Mouse (Mus musculus) spleen, postnatal 10 days (tissue): ENCODE data around the gene Scnm1.
"Not testable (repeated sequence)": the region's sequence is repeated elsewhere in the genome, so short reads cannot be mapped to it uniquely, and the experiment has no call there.

Experiments used
- DNase-seq, 2 experiments: peaks; one replicate each; pipeline ENCODE4 v3.0.0; 2021 to 2022; ENCODE audit warnings: low spot score in 2 of 2

Gene Scnm1

DNA sequence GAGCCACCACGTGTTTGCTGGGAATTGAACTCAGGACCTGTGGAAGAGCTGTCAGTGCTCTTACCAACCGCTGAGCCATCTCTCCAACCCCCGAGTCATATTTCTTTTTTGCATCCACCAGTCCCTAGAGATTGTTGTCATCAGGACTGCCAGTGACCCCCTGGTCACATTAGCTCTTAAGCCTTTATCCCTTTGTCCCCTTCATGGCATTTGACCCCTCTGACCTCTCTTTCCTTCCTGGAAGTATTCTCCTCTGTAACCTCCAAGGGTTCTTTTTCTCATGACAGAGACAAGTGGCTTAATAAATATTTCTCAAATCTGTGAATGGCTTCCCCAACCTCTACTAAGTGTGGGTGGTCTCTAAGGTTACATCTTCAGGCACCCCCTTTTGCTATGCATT, 14.1 kb upstream of the Scnm1 start:
- DNase-seq = no peak

DNA sequence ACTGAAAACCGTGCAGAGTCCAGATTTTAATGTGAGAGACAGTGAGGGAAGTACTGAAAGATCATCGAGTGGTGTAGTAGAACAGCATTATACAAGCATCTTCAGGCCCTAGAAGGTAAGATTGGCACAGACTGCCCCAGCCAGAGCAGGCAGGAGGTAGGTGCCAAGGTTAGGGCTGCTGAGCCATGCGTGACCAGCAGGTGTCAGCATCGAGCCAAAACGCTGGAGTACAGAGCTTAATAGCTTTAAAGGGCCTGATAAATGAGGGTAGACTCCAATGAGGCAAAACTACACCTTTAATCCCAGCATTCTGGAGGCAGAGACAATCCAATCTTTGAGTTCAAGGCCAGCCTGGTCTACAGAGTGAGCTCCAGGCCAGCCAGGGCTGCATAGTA, 8.8 kb upstream of the Scnm1 start:
- peak; percentile 86 to 93 for DNase-seq

DNA sequence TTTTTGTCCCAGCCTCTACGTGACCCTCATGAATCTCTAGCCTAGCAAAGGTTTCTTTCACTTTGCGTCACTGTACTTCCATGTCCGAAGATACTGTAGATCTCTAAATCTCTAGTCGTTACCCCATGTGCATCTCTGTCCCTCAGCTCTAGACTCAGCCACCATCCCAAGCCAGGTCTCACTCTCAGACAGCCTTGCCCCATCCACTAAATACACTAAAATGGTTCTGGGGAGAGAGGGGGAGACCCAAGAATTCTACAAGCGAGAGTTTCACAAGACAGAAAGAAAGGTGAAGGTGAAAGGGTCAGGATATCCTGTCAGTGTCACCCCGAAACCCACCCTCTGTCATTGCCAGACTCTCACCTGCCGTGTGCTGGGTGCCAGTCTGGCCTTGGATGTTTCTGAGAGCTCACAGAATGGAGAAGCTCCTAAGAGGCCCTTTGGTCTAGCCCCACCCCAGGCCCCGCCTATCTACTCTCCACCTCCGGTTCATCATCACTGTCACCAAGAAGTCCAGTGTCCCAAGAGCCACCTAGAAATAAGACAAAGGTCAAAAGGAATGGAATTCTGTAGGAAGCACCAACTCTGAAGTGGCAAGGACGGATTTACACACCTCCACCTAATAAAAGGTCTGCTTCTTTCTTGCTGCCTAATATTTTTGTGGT, 8.3 kb upstream of the Scnm1 start, which contains the start of gene Tnfaip8l2:
Gene Tnfaip8l2 (minus strand): TSS at position 409 of the 665 bp plus-strand sequence.
- DNase-seq = peak; percentile 37 to 81

DNA sequence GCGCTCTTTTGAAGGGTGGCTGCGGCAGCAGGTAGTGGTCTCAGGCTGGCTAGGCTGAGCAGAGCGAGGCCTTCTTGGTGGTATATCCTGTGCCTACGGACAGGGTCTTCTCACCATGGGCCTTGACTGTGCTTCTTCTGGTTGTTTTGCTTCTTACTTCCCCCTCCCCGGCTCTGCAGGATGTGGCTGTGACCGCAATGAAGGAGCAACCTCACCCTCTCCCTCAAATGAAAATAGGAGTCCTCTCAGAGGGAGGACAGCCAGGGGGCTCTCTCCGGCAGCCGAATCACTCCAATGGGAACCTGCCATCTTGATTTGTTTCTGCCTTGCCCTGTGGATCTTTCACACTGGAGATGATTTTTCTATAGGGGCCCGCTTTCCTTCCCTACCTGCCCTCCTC, 7.7 kb upstream of the Scnm1 start:
- DNase-seq = peak in 1 of 2 experiments; percentile 64

DNA sequence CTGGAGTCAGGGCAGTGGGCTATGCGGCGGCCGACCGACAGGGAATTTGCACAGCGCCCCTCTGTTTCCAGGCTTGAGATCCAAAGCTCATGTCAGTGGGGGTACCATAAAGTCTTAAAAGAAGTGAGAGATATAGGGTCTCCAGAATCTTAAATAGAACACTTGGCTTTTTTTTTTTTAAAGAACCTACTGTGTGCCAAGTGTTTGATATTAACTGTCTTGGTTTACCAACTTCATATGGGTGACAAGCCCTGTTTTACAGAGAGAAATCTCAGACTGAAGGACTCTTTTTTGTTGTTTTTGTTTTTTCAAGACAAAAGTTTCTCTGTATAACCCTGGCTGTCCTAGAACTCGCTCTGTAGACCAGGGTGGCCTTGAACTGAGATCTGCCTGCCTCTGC, 7.0 kb upstream of the Scnm1 start:
- no peak for DNase-seq

GRCm38 (mm10) chr3:95140289-95140595, 6.4 kb upstream of the Scnm1 start:
- no peak for DNase-seq

DNA sequence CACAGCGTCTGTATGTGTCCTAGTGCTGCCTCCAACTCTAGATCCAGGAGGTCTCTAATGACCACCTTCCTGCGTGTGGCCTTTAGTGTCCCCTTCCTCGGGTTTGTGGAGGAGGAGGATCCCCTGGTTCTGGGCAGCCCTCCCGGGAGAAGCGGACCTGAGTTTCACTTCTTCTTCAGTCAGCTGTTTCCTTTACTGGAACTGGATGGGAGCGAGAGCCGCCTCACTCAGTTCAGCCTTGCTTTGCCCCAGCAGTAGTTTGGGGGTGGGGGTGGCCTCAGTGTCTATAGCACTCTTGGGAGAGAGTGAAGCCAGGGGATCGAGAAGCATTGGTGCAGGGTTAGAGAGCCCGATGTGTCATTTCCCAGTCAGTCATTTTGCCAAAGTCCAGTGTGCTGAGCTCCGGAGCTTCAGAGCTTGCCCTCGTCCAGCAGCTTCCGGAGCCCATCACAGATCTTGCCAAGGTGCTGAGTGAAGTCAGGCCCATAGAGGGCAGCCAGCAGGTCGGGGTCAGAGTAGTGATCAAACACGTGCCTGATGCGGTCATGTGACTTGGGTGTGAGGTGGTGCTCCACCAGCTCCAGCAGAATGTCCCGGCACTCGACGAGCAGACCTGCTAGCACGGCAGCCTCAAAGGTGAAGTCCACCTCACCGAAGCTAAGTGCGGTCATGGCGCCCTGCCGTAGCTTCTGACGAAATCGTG, 5.9 kb upstream of the Scnm1 start:
- DNase-seq = no peak

GRCm38 (mm10) chr3:95136336-95136735, 2.5 kb upstream of the Scnm1 start:
- peak in 1 of 2 experiments; percentile 34 for DNase-seq

- DNase-seq = peak in 1 of 2 experiments; percentile 14
Observed at GRCm38 (mm10) chr3:95135433-95136052, 1.7 kb upstream of the Scnm1 start.

DNA sequence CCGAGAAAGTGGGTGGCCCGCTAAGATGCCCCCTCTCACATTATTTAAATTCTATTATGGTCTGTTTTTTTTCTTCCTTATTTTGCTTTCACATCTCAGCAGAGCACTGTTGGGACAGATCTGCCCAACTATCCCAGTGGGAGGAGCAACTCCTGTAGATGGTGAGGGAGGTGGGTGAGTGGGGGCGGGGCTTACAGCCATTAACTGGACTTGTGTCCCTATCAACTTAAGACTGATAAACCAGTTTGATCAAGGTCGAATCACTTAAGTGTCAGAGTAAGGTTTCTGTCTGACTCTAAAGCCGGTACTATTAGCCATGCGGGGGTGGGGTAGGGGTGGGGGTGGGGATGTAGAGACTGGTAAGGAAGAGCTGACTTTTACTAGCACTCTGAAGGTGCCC, 1.2 kb upstream of the Scnm1 start:
- peak; percentile 53 to 75 for DNase-seq

GRCm38 (mm10) chr3:95134133-95134532, 322 bp upstream of the Scnm1 start:
- not testable (repeated sequence) for DNase-seq

DNA sequence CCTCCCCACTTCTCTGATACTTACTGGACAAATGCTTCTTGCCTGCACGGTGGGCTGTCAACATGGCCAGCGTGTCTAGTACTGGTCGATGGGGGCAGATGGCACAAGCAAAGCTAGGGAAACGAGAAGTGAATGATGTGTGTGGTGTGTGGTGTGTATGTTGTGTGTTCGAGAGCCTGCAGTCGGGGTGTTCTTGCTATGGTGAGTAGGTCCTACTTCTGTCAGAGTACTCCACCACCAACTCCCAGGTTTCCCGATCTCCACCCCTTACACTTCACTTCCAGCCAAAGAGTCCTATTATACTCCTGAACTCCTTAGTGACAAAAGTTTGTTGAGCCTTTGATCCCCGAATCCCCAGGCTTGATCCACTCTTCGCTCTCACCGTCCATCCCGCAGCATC, 635 bp downstream of the Scnm1 start:
- no peak for DNase-seq

GRCm38 (mm10) chr3:95132389-95132788, 1.4 kb downstream of the Scnm1 start:
- not testable (repeated sequence) for DNase-seq

DNA sequence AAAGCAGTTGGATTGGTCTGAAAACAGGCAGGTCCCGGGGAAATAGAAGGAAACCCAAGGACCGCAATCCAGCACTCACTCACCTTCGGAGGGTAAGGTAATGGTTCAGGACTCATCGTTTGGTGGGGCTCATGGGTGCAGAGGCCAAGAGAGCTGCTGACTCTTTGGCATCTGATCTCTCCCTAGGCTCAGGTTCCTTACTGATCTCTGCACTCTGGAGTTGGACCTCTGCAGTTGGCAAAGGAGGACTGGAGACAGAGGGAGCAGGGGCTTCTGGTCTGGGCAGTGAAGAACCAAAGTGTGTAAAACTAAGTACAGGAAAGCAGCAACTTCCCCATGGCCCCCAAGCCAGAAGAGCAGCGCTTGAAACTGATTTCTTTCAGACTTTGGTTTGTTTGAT, 3.7 kb downstream of the Scnm1 start:
- no peak for DNase-seq

GRCm38 (mm10) chr3:95129226-95129651, 4.6 kb downstream of the Scnm1 start:
- DNase-seq = no peak

- DNase-seq = no peak
Observed at GRCm38 (mm10) chr3:95124972-95125371, 8.8 kb downstream of the Scnm1 start.

DNA sequence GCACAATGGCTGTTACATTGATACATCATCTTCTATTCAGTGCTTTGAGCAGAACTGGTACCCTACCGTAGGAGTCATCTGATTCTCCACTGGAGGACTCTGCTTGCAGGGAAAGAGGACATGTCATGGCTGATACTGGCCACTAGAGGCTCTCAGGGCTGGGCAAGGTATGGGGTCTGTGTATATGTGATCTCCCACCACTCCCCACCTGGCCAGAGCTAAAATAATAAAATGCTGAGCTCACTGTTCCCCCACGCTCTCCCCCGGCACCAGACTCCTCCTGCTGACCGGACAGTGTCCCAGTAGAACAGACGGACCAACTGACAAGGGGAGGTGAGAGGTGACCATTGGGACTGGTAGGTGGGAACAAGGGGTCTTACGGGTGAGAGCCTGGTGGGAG, 9.6 kb downstream of the Scnm1 start, which contains the start of gene Tmod4:
Gene Tmod4 (plus strand): TSS at position 231 of the 400 bp plus-strand sequence.
- DNase-seq = no peak

GRCm38 (mm10) chr3:95121580-95121979, 12.2 kb downstream of the Scnm1 start:
- no peak for DNase-seq

GRCm38 (mm10) chr3:95117751-95118150, 16.1 kb downstream of the Scnm1 start:
- no peak for DNase-seq

DNA sequence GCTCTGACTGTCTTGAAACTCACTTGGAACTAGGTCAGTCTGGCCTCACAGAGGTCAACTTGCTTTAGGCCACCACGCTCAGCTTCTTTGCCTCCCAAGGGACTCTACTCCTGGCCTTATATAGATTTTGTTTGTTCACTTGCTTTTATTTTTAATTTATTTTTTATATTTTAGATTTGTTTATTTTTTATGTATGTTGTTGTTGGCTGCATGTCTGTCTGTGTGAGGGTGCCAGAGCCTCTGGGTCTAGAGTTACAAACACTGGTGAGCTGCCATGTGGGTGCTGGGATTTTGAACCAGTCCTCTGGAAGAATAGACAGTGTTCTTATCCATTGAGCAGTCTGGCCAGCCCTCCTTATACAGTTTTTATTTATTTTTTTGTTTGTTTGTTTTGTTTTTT, 21.1 kb downstream of the Scnm1 start:
- DNase-seq = no peak

GRCm38 (mm10) chr3:95110911-95111726, 22.7 kb downstream of the Scnm1 start, which contains the start of gene Vps72:
TSS of gene Vps72 (plus strand) at chr3:95111022.
- DNase-seq = peak; percentile 87 to 93

DNA sequence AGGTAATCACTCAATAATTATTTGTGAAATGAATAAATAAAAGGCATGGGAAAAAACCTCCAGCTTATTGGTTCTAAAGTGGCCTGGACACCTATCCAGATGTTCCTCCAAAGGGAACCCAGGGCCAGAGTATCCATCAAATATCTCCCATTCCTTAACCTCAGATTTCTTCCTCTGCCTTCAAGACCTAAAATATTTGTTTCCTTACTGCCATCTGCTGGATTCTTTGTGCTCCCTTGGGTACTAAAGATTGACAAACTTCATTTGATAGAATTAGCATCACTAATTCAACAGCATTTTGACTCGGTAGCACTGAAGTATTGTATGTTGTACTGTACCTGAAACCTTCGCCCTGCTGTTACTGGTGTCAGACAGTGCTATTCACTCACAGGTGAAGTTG, 25.9 kb downstream of the Scnm1 start:
- DNase-seq = no peak
